Mouse (Mus musculus) heart, adult 2 months (tissue): ENCODE data around the gene Top1.

Experiments
- CTCF ChIP-seq: fragments of 200-600 bp; IDR thresholded peaks from 2 replicates; pipeline ENCODE4 v1.8.1; 2022; ENCODE audit warnings: antibody characterized with exemption, mild to moderate bottlenecking, moderate library complexity
- POLR2A ChIP-seq: fragments of 200-500 bp; IDR thresholded peaks from 2 replicates; pipeline ENCODE4 v1.6.1; 2011; ENCODE audit warnings: mild to moderate bottlenecking, low read depth, low read length, control low read depth; ENCODE audit not compliant: insufficient read depth

- no peak for TF ChIP-seq POLR2A
- TF ChIP-seq CTCF = peak; percentile 84
Observed at GRCm38 (mm10) chr2:160729851-160730796, 84.4 kb downstream of the Top1 start.
